Mouse (Mus musculus) myocyte (in vitro differentiated cells): ENCODE results near the gene Gm9803. TPM values are rescaled to one million over a fixed set of nuclear protein-coding genes. Genes with fewer than 3 reads are reported as not detected.

Experiments used
- H3K27me3 ChIP-seq: one replicate; pipeline ENCODE4 v1.6.1; 2011; ENCODE audit not compliant: control insufficient read depth, insufficient read depth, insufficient read length
- H3K36me3 ChIP-seq: one replicate; pipeline ENCODE4 v1.6.1; 2011; ENCODE audit not compliant: control insufficient read depth, insufficient read depth
- H3K4me2 ChIP-seq: one replicate; pipeline ENCODE4 v1.6.1; 2011; ENCODE audit warnings: low read depth, control low read depth
- H3K4me3 ChIP-seq: one replicate; pipeline ENCODE4 v1.5.1; 2011; ENCODE audit warnings: mild to moderate bottlenecking, control low read depth, moderate library complexity
- H3K79me2 ChIP-seq: one replicate; pipeline ENCODE4 v1.6.1; 2011; ENCODE audit not compliant: control insufficient read depth, insufficient read depth
- H3ac ChIP-seq: one replicate; pipeline ENCODE4 v1.6.1; 2011; ENCODE audit not compliant: control insufficient read depth, insufficient read length
- CEBPB ChIP-seq: IDR thresholded peaks from 2 replicates; pipeline ENCODE4 v1.6.1; 2011; ENCODE audit warnings: mild to moderate bottlenecking, moderate library complexity; ENCODE audit not compliant: poor library complexity, insufficient read depth, severe bottlenecking
- E2F4 ChIP-seq: IDR thresholded peaks from one replicate; pipeline ENCODE4 v1.6.1; 2011; ENCODE audit warnings: mild to moderate bottlenecking, control low read depth, moderate library complexity; ENCODE audit not compliant: insufficient read depth
- MAX ChIP-seq: IDR thresholded peaks from one replicate; pipeline ENCODE4 v1.6.1; 2011; ENCODE audit warnings: low read depth, mild to moderate bottlenecking, control low read depth
- MYOD1 ChIP-seq, 3 experiments: IDR thresholded peaks; one replicate each; pipeline ENCODE4 v1.6.1; 2011; ENCODE audit warnings: control low read depth in 2 of 3, low read depth in 2 of 3, mild to moderate bottlenecking in 2 of 3, moderate library complexity in 1 of 3; ENCODE audit not compliant: insufficient read length in 2 of 3, control insufficient read depth in 1 of 3
- MYOG ChIP-seq, 3 experiments: IDR thresholded peaks; one replicate each; pipeline ENCODE4 v1.6.1; 2011; ENCODE audit warnings: control low read depth in 2 of 3, low read depth in 2 of 3, mild to moderate bottlenecking in 2 of 3; ENCODE audit not compliant: insufficient read length in 2 of 3, control insufficient read depth in 1 of 3, insufficient read depth in 1 of 3
- POLR2A ChIP-seq: IDR thresholded peaks from one replicate; pipeline ENCODE4 v1.6.1; 2011; ENCODE audit warnings: low read depth, mild to moderate bottlenecking, control low read depth, moderate library complexity; ENCODE audit not compliant: insufficient read length
- POLR2AphosphoS2 ChIP-seq: IDR thresholded peaks from one replicate; pipeline ENCODE4 v1.6.1; 2011; ENCODE audit warnings: low read depth, control low read depth; ENCODE audit not compliant: insufficient read length
- REST ChIP-seq: IDR thresholded peaks from one replicate; pipeline ENCODE4 v1.6.1; 2011; ENCODE audit warnings: mild to moderate bottlenecking, control low read depth, moderate library complexity; ENCODE audit not compliant: insufficient read depth, insufficient read length
- SRF ChIP-seq: IDR thresholded peaks from one replicate; pipeline ENCODE4 v1.6.1; 2011; ENCODE audit warnings: low read depth; ENCODE audit not compliant: control insufficient read depth, insufficient read length
- TCF12 ChIP-seq: IDR thresholded peaks from one replicate; pipeline ENCODE4 v1.6.1; 2011; ENCODE audit warnings: mild to moderate bottlenecking, control low read depth; ENCODE audit not compliant: poor library complexity, insufficient read depth, severe bottlenecking
- TCF3 ChIP-seq: IDR thresholded peaks from one replicate; pipeline ENCODE4 v1.6.1; 2011; ENCODE audit warnings: low read depth, control low read depth; ENCODE audit not compliant: insufficient read length
- USF1 ChIP-seq: IDR thresholded peaks from one replicate; pipeline ENCODE4 v1.6.1; 2011; ENCODE audit warnings: low read depth, mild to moderate bottlenecking, control low read depth, moderate library complexity
- polyA plus RNA-seq: library from polyadenylated mRNA; unstranded; fragments of >200 nt; fragmentation: generic; extraction: Trizol; gene quantifications from one replicate; pipeline ENCODE4 v1.2.1, GENCODE M21; 2012; ENCODE audit warnings: missing spikeins

Gm9803 gene
- polyA plus RNA-seq, 1 experiment = 11.3 TPM

- Histone ChIP-seq H3K27me3 (no peaks in the 10 kb centered on the region), H3K4me3 (no peak overlapping the region), H3K79me2 (no peaks in the 10 kb centered on the region), H3ac (no peak overlapping the region), H3K4me2 (no peak overlapping the region), H3K36me3 (no peaks in the 10 kb centered on the region)
- no peak for TF ChIP-seq USF1
- TF ChIP-seq E2F4 = no peak
- no peak for TF ChIP-seq TCF12
- no peak for TF ChIP-seq TCF3
Measured at GRCm38 (mm10) chr10:43516992-43517660, 6.8 kb upstream of the Gm9803 start.

DNA sequence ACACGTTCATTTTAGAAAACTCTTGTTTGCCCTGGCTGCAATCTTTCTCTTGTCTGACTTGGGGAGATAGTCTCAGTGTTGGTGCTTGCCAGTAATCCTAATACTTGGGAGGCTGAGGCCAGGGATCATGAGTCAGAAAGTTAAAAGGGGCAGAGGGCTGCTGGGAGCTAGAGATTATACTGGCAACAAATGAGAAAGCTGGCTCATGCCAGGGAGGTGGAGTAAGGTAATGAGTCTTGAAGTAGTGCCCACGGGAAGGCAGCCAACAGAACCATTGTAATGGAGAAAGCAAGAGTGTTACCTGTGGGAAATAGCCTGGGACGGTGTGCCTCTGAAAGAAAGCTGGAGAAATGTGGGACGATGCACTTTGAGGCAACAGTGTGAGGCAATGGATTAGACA is 6.0 kb upstream of the Gm9803 start:
- Histone ChIP-seq H3K36me3 (no peaks in the 10 kb centered on the region), H3ac (no peak overlapping the region), H3K27me3 (no peaks in the 10 kb centered on the region), H3K79me2 (no peaks in the 10 kb centered on the region), H3K4me2 (no peak overlapping the region), H3K4me3 (no peak overlapping the region)
- TF ChIP-seq MYOG (IDR thresholded peaks at IDR 0.05; ENCODE audit: control insufficient read depth in 1 of 3, insufficient read depth in 1 of 3, insufficient read length in 2 of 3, low read depth in 2 of 3) = no peak
- TF ChIP-seq POLR2AphosphoS2 = no peak
- no peak for TF ChIP-seq POLR2A
- no peak for TF ChIP-seq TCF3
- no peak for TF ChIP-seq CEBPB
- no peak for TF ChIP-seq USF1
- TF ChIP-seq TCF12 = no peak
- no peak for TF ChIP-seq MAX
- TF ChIP-seq SRF = no peak

- Histone ChIP-seq H3K4me3 (no peak overlapping the region), H3K27me3 (no peaks in the 10 kb centered on the region), H3K4me2 (no peak overlapping the region), H3ac (no peak overlapping the region), H3K79me2 (no peaks in the 10 kb centered on the region), H3K36me3 (no peaks in the 10 kb centered on the region)
- no peak for TF ChIP-seq MAX
Measured at GRCm38 (mm10) chr10:43518368-43518767, 5.5 kb upstream of the Gm9803 start.

DNA sequence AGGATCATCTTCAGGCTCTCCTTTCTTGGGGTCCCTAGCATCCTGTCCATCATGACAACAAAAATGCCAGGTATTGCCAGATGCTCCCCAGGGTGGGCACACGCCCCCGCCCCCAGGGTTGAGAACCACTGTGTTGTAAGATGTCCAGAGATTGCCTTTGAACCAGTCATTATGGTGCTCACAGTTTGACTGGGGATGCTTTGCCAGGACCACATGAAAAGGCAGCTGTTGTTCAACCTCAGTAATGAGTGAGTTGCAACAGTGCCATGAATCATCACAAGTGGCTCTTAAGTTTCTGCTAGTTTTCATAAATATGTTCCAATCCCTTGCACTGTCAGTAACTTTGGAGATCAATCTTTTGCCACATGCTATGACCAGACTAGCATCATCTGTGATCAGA is 3.9 kb upstream of the Gm9803 start:
- no peaks in the 10 kb centered on the region for H3K79me2 ChIP-seq
- no peaks in the 10 kb centered on the region for H3K27me3 ChIP-seq
- H3K36me3 ChIP-seq = no peaks in the 10 kb centered on the region
- no peak overlapping the region for H3K4me2 ChIP-seq
- TF ChIP-seq TCF3 (peak; percentile 23), TCF12 (peak; percentile 43), POLR2AphosphoS2 (no peak), MYOD1 (IDR thresholded peaks at IDR 0.05; ENCODE audit: control insufficient read depth in 1 of 3, insufficient read length in 2 of 3, low read depth in 2 of 3) (peak in 2 of 3 experiments; percentile 81), MYOG (IDR thresholded peaks at IDR 0.05; ENCODE audit: control insufficient read depth in 1 of 3, insufficient read depth in 1 of 3, insufficient read length in 2 of 3, low read depth in 2 of 3) (peak in 2 of 3 experiments; percentile 56 to 62), CEBPB (peak; percentile 83), MAX (no peak)
- H3K4me3 ChIP-seq = no peak overlapping the region
- no peak overlapping the region for H3ac ChIP-seq

- H3K27me3 ChIP-seq = no peaks in the 10 kb centered on the region
- no peak overlapping the region for H3K4me2 ChIP-seq
- peaks cover 7% of the 10 kb centered on the region for H3K36me3 ChIP-seq
- no peaks in the 10 kb centered on the region for H3K79me2 ChIP-seq
- H3K4me3 ChIP-seq = no peak overlapping the region
- TF ChIP-seq POLR2AphosphoS2 (no peak), SRF (no peak), TCF12 (no peak), POLR2A (no peak), E2F4 (no peak), CEBPB (no peak), MYOG (IDR thresholded peaks at IDR 0.05; ENCODE audit: control insufficient read depth in 1 of 3, insufficient read depth in 1 of 3, insufficient read length in 2 of 3, low read depth in 2 of 3) (no peak), MAX (no peak), REST (no peak)
- no peak overlapping the region for H3ac ChIP-seq
Measured at GRCm38 (mm10) chr10:43527283-43528269, 3.7 kb downstream of the Gm9803 start.
